Mouse (Mus musculus) megakaryocyte, embryonic 14.5 days (primary cell): Measurements from ENCODE around the gene Sdhb. TPM values are rescaled to one million over a fixed set of nuclear protein-coding genes. Genes with fewer than 3 reads are reported as not detected.

ENCODE experiments used
- H3K27me3 ChIP-seq: replicated peaks from 2 replicates; pipeline ENCODE3; 2012; ENCODE audit warnings: inconsistent platforms
- H3K36me3 ChIP-seq: replicated peaks from 2 replicates; pipeline ENCODE3; 2012; ENCODE audit warnings: low read length, inconsistent platforms, mixed read lengths
- H3K4me1 ChIP-seq: 2 replicates; pipeline ENCODE4 v1.6.1; 2012; ENCODE audit warnings: inconsistent platforms
- H3K4me3 ChIP-seq: replicated peaks from 2 replicates; pipeline ENCODE3; 2012; ENCODE audit warnings: moderate library complexity, mild to moderate bottlenecking, inconsistent platforms
- H3K9me3 ChIP-seq: 2 replicates; pipeline ENCODE4 v1.6.1; 2012; ENCODE audit warnings: inconsistent platforms
- FLI1 ChIP-seq: IDR thresholded peaks from 2 replicates; pipeline ENCODE4 v1.6.1; 2012; ENCODE audit warnings: low read length, inconsistent platforms, mixed read lengths
- GATA1 ChIP-seq: IDR thresholded peaks from 3 replicates; pipeline ENCODE4 v1.6.1; 2012; ENCODE audit warnings: mixed read lengths, low read length, inconsistent platforms, borderline replicate concordance
- polyA plus RNA-seq: library from polyadenylated mRNA; stranded (reverse); fragments of >175 nt; gene quantifications from 2 replicates; pipeline ENCODE4 v1.2.3, GENCODE M21; 2012; ENCODE audit warnings: low replicate concordance; ENCODE audit not compliant: insufficient read depth

The Sdhb gene
- polyA plus RNA-seq, 1 experiment, result 129 TPM

- Histone ChIP-seq H3K27me3 (no peaks in the 10 kb centered on the region), H3K36me3 (peaks cover 10% of the 10 kb centered on the region), H3K4me3 (no peak overlapping the region), H3K9me3 (no peaks in the 10 kb centered on the region), H3K4me1 (peaks cover 66% of the 10 kb centered on the region)
- TF ChIP-seq GATA1 (no peak), FLI1 (no peak)
Measured at GRCm38 (mm10) chr4:140959715-140960479, 1.1 kb upstream of the Sdhb start.

DNA sequence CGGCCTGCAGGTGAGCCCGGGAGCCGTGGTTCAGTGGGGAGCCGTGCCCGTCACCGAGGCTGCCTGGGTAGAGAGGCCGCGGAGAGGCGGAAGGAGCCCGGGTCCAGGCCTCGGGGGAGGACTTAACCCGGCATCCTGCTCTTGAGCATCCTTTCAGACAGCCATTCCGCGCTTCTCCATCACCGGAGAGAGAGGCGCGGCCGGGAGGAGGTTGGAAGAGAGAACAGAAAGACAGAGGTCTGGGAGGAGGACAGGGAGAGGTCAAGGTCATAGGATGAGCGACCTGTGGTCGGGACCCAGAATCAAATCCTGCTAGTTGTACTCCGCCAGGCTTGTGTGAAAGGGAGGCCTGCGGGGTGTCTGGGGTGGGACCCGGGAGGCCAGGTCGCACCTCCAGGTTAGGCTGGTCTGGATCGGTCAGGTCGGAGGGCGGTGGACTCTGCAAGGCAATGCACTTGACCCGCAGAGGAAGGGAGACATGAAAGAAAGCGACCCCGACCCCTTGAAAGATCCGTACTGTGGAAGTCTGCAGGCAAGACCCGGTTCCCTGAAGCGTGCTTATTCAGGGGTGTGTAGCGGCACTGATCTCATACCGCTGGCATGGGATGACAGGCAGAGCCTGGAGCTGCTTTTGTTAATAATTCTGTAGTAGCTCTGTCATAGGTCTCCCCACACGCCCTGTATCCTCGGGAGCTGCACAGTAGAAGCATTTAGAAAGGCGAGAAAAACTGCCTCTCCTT, 634 bp downstream of the Sdhb start:
- peaks cover 74% of the 10 kb centered on the region for H3K4me1 ChIP-seq
- H3K9me3 ChIP-seq, result no peaks in the 10 kb centered on the region
- TF ChIP-seq FLI1, result no peak
- no peak for TF ChIP-seq GATA1
- H3K4me3 ChIP-seq, result peak overlapping the region; percentile 95
- peaks cover 22% of the 10 kb centered on the region for H3K36me3 ChIP-seq
- H3K27me3 ChIP-seq, result no peaks in the 10 kb centered on the region

- Histone ChIP-seq H3K9me3 (no peaks in the 10 kb centered on the region), H3K36me3 (peaks cover 29% of the 10 kb centered on the region), H3K4me3 (peak overlapping the region; percentile 95), H3K27me3 (no peaks in the 10 kb centered on the region), H3K4me1 (peaks cover 69% of the 10 kb centered on the region)
- no peak for TF ChIP-seq FLI1
- TF ChIP-seq GATA1, result no peak
Measured at GRCm38 (mm10) chr4:140962207-140962909, 1.4 kb downstream of the Sdhb start.

- TF ChIP-seq GATA1 (no peak), FLI1 (no peak)
- H3K4me1 ChIP-seq, result peaks cover 69% of the 10 kb centered on the region
- no peak overlapping the region for H3K4me3 ChIP-seq
- H3K36me3 ChIP-seq, result peaks cover 34% of the 10 kb centered on the region
- no peaks in the 10 kb centered on the region for H3K9me3 ChIP-seq
- H3K27me3 ChIP-seq, result no peaks in the 10 kb centered on the region
Measured at GRCm38 (mm10) chr4:140962950-140963349, 1.9 kb downstream of the Sdhb start.

DNA sequence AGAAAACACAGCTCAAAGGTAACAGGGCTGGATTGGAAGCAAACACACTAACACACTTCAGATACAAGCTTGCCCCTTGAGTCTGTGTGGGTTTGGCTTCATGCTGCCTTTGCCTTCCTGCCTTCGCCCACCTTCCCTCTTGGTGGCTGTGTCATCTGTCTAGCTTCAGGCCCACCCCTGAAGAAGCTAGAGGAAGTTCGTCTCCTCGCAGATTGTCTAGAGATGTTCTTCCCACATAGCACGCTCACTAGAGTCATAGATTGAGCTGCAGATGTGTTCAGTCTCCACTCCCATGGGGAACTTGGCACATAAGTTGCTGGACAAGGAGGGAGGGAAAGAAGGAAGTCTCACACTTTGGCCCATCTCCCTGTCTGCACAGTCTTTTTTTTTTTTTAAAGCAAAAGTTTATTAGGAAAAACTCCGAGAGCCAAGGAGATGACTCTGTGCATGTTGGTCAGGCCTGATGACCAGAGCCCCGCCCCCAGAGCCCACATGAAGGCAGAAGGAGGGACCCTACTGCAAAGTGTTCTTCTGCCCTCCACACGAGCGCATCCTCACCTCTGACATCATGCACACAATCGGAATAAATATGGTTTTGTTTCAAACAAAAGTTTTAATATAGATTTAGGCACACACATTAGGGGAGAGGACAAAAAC, 3.1 kb downstream of the Sdhb start:
- Histone ChIP-seq H3K9me3 (no peaks in the 10 kb centered on the region), H3K36me3 (peaks cover 42% of the 10 kb centered on the region), H3K4me3 (peak overlapping the region; percentile 71), H3K4me1 (peaks cover 70% of the 10 kb centered on the region), H3K27me3 (no peaks in the 10 kb centered on the region)
- no peak for TF ChIP-seq FLI1

DNA sequence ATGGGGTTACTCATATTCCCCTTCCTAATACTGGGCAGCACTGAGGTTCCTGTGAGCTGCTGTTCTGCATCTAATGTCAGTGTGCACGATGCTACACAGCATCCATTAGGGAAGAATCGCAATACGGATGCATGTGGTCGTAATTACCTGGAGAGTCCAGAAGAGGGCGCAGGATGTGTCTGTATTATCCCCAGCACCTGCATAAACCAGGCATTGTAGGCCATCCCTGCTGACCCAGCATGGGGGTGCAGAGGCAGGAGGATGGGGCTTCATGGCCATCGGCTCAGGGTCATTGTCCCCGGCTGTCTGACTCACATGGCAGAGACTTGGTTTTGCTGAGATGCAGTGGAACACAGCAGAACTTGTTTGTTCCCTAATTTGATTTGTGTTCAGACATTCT, 3.6 kb downstream of the Sdhb start:
- peak overlapping the region; percentile 70 for H3K4me3 ChIP-seq
- TF ChIP-seq FLI1, result no peak
- no peak for TF ChIP-seq GATA1
- H3K27me3 ChIP-seq, result no peaks in the 10 kb centered on the region
- peaks cover 74% of the 10 kb centered on the region for H3K4me1 ChIP-seq
- peaks cover 47% of the 10 kb centered on the region for H3K36me3 ChIP-seq
- H3K9me3 ChIP-seq, result no peaks in the 10 kb centered on the region

- peaks cover 73% of the 10 kb centered on the region for H3K4me1 ChIP-seq
- H3K27me3 ChIP-seq, result no peaks in the 10 kb centered on the region
- peaks cover 75% of the 10 kb centered on the region for H3K36me3 ChIP-seq
Measured at GRCm38 (mm10) chr4:140967386-140968159, 6.6 kb downstream of the Sdhb start.

GRCm38 (mm10) chr4:140971691-140972090, 10.7 kb downstream of the Sdhb start:
- TF ChIP-seq GATA1 (no peak), FLI1 (no peak)
- Histone ChIP-seq H3K36me3 (peaks cover 93% of the 10 kb centered on the region), H3K9me3 (no peaks in the 10 kb centered on the region), H3K4me1 (peaks cover 49% of the 10 kb centered on the region), H3K27me3 (no peaks in the 10 kb centered on the region), H3K4me3 (peak overlapping the region; percentile 42)

More at GRCm38 (mm10) chr4:140967386-140968159, 6.6 kb downstream of the Sdhb start:
- TF ChIP-seq GATA1, result no peak
- Histone ChIP-seq H3K9me3 (no peaks in the 10 kb centered on the region), H3K4me3 (no peak overlapping the region)

- Histone ChIP-seq H3K4me1 (peaks cover 57% of the 10 kb centered on the region), H3K36me3 (peaks cover 97% of the 10 kb centered on the region), H3K9me3 (no peaks in the 10 kb centered on the region), H3K4me3 (no peak overlapping the region), H3K27me3 (no peaks in the 10 kb centered on the region)
- TF ChIP-seq FLI1, result no peak
- no peak for TF ChIP-seq GATA1
Measured at GRCm38 (mm10) chr4:140974408-140974807, 13.4 kb downstream of the Sdhb start.
